Mouse (Mus musculus) thymus, adult 2 months (tissue): ENCODE measurements around the gene Fras1.

Experiments used
- CTCF ChIP-seq: fragments of 200-500 bp; IDR thresholded peaks from 2 replicates; pipeline ENCODE4 v1.5.1; 2012; ENCODE audit warnings: mild to moderate bottlenecking, control low read depth, low read length, moderate library complexity, borderline replicate concordance; ENCODE audit not compliant: control insufficient read depth, poor library complexity, insufficient read depth; ENCODE audit errors: extremely low read depth
- POLR2A ChIP-seq: fragments of 200-500 bp; IDR thresholded peaks from 2 replicates; pipeline ENCODE4 v1.6.1; 2012; ENCODE audit warnings: mild to moderate bottlenecking, low read length, control low read depth, moderate library complexity; ENCODE audit not compliant: control insufficient read depth, poor library complexity, insufficient read depth; ENCODE audit errors: extremely low read depth

GRCm38 (mm10) chr5:96453386-96453785 is 79.6 kb downstream of the Fras1 start:
- TF ChIP-seq POLR2A (no peak), CTCF (no peak)
